Mouse (Mus musculus): ENCODE data around the gene Abi2.
"Not testable (repeated sequence)": the region's sequence is repeated elsewhere in the genome, so short reads cannot be mapped to it uniquely, and the experiment has no call there.

Gene Abi2

GRCm38 (mm10) chr1:60409168-60409828, at the start of gene Abi2:
TSS of gene Abi2 (plus strand) at chr1:60409619.
- DNase-seq (ENCODE audit: low read depth): peak; percentile 77

GRCm38 (mm10) chr1:60361626-60362025, 47.8 kb upstream of the Abi2 start:
- peak; percentile 49 for DNase-seq (ENCODE audit: low read depth)

GRCm38 (mm10) chr1:60376556-60376955, 32.9 kb upstream of the Abi2 start:
- DNase-seq (ENCODE audit: low read depth): peak; percentile 45

- no peak for DNase-seq (ENCODE audit: low read depth)
Measured at GRCm38 (mm10) chr1:60381910-60382309, 27.5 kb upstream of the Abi2 start.

- peak; percentile 72 for DNase-seq (ENCODE audit: low read depth)
Measured at GRCm38 (mm10) chr1:60404848-60405247, 4.6 kb upstream of the Abi2 start.

GRCm38 (mm10) chr1:60408501-60409167, 785 bp upstream of the Abi2 start:
- peak; percentile 64 for DNase-seq (ENCODE audit: low read depth)

GRCm38 (mm10) chr1:60409928-60410817, 754 bp downstream of the Abi2 start:
- DNase-seq (ENCODE audit: low read depth): peak; percentile 58

GRCm38 (mm10) chr1:60416724-60417123, 7.3 kb downstream of the Abi2 start:
- peak; percentile 85 for DNase-seq (ENCODE audit: low read depth)

- DNase-seq (ENCODE audit: low read depth): peak; percentile 63
Measured at GRCm38 (mm10) chr1:60423882-60424281, 14.5 kb downstream of the Abi2 start.

GRCm38 (mm10) chr1:60428341-60428740, 18.9 kb downstream of the Abi2 start:
- DNase-seq (ENCODE audit: low read depth): peak; percentile 29

GRCm38 (mm10) chr1:60428932-60429331, 19.5 kb downstream of the Abi2 start:
- peak; percentile 43 for DNase-seq (ENCODE audit: low read depth)

GRCm38 (mm10) chr1:60431531-60431930, 22.1 kb downstream of the Abi2 start:
- no peak for DNase-seq (ENCODE audit: low read depth)

- DNase-seq (ENCODE audit: low read depth): no peak
Measured at GRCm38 (mm10) chr1:60432497-60432896, 23.1 kb downstream of the Abi2 start.

- not testable (repeated sequence) for DNase-seq (ENCODE audit: low read depth)
Measured at GRCm38 (mm10) chr1:60441438-60441837, 32.0 kb downstream of the Abi2 start.

- peak; percentile 76 for DNase-seq (ENCODE audit: low read depth)
Measured at GRCm38 (mm10) chr1:60447067-60447466, 37.6 kb downstream of the Abi2 start.

- DNase-seq (ENCODE audit: low read depth): no peak
Measured at GRCm38 (mm10) chr1:60449896-60450295, 40.5 kb downstream of the Abi2 start.

- DNase-seq (ENCODE audit: low read depth): peak; percentile 87
Measured at GRCm38 (mm10) chr1:60460623-60461022, 51.2 kb downstream of the Abi2 start.

GRCm38 (mm10) chr1:60469491-60469890, 60.1 kb downstream of the Abi2 start:
- DNase-seq (ENCODE audit: low read depth): no peak

- no peak for DNase-seq (ENCODE audit: low read depth)
Measured at GRCm38 (mm10) chr1:60470541-60470940, 61.1 kb downstream of the Abi2 start.

GRCm38 (mm10) chr1:60481561-60481960, 72.1 kb downstream of the Abi2 start:
- no peak for DNase-seq (ENCODE audit: low read depth)

- no peak for DNase-seq (ENCODE audit: low read depth)
Measured at GRCm38 (mm10) chr1:60482881-60483280, 73.5 kb downstream of the Abi2 start.

GRCm38 (mm10) chr1:60485649-60486048, 76.2 kb downstream of the Abi2 start:
- no peak for DNase-seq (ENCODE audit: low read depth)

GRCm38 (mm10) chr1:60488635-60489034, 79.2 kb downstream of the Abi2 start:
- no peak for DNase-seq (ENCODE audit: low read depth)

Data from 416B (cell line).